Mouse (Mus musculus) thymus, adult 2 months (tissue): ENCODE data around the gene Lrrc4c.

Source experiments
- CTCF ChIP-seq: fragments of 200-500 bp; IDR thresholded peaks from 2 replicates; pipeline ENCODE4 v1.5.1; 2012; ENCODE audit warnings: mild to moderate bottlenecking, control low read depth, low read length, moderate library complexity, borderline replicate concordance; ENCODE audit not compliant: control insufficient read depth, poor library complexity, insufficient read depth; ENCODE audit errors: extremely low read depth
- POLR2A ChIP-seq: fragments of 200-500 bp; IDR thresholded peaks from 2 replicates; pipeline ENCODE4 v1.6.1; 2012; ENCODE audit warnings: mild to moderate bottlenecking, low read length, control low read depth, moderate library complexity; ENCODE audit not compliant: control insufficient read depth, poor library complexity, insufficient read depth; ENCODE audit errors: extremely low read depth

- no peak for TF ChIP-seq CTCF
- TF ChIP-seq POLR2A = no peak
Measured at GRCm38 (mm10) chr2:97502501-97502900, 1184.5 kb downstream of the Lrrc4c start.
